Mouse (Mus musculus) intestine, embryonic 15.5 days (tissue): Measurements from ENCODE around the gene 4932438H23Rik. TPM values are rescaled to one million over a fixed set of nuclear protein-coding genes. Genes with fewer than 3 reads are reported as not detected.

Source experiments
- ATAC-seq: fragments of 200-750 bp; cut with Nextera tagmentation; 2 replicates; pipeline ENCODE4 v1.8.0; 2017; ENCODE audit warnings: moderate TSS enrichment, moderate library complexity
- H3K27ac ChIP-seq: fragments of 300-500 bp; sonication (generic); 2 replicates; pipeline ENCODE4 v1.5.1; 2015; ENCODE audit warnings: mild to moderate bottlenecking, inconsistent platforms
- H3K27me3 ChIP-seq: fragments of 300-500 bp; sonication (generic); replicated peaks from 2 replicates; pipeline ENCODE4 v1.6.1; 2015; ENCODE audit warnings: inconsistent platforms
- H3K36me3 ChIP-seq: fragments of 300-500 bp; sonication (generic); 2 replicates; pipeline ENCODE4 v1.6.1; 2015; ENCODE audit warnings: inconsistent platforms
- H3K4me1 ChIP-seq: fragments of 300-500 bp; sonication (generic); replicated peaks from 2 replicates; pipeline ENCODE4 v1.6.1; 2015; ENCODE audit warnings: inconsistent platforms
- H3K4me2 ChIP-seq: fragments of 300-500 bp; sonication (generic); replicated peaks from 2 replicates; pipeline ENCODE4 v1.6.1; 2015; ENCODE audit warnings: mild to moderate bottlenecking, inconsistent platforms
- H3K4me3 ChIP-seq: fragments of 300-500 bp; sonication (generic); replicated peaks from 2 replicates; pipeline ENCODE4 v1.5.1; 2015; ENCODE audit warnings: inconsistent platforms
- H3K9ac ChIP-seq: fragments of 300-500 bp; sonication (generic); 2 replicates; pipeline ENCODE4 v1.6.1; 2015; ENCODE audit warnings: inconsistent platforms
- H3K9me3 ChIP-seq: fragments of 300-500 bp; sonication (generic); 2 replicates; pipeline ENCODE4 v1.6.1; 2016; ENCODE audit warnings: inconsistent platforms
- WGBS: fragments of 180-500 bp; shearing (Covaris S2); methylation state at CpG from one replicate; pipeline ENCODE4 v1.1.7; 2015; 5-methylcytosine and 5-hydroxymethylcytosine counted together
- polyA plus RNA-seq: library from polyadenylated mRNA; unstranded; fragments of >200 nt; fragmentation: Nextera tagmentation; extraction: Ambion mirVana; gene quantifications from 2 replicates; pipeline ENCODE4 v1.2.1, GENCODE M21; 2015

4932438H23Rik gene
- polyA plus RNA-seq, 1 experiment from 2014 or later, result 0.26 TPM

DNA sequence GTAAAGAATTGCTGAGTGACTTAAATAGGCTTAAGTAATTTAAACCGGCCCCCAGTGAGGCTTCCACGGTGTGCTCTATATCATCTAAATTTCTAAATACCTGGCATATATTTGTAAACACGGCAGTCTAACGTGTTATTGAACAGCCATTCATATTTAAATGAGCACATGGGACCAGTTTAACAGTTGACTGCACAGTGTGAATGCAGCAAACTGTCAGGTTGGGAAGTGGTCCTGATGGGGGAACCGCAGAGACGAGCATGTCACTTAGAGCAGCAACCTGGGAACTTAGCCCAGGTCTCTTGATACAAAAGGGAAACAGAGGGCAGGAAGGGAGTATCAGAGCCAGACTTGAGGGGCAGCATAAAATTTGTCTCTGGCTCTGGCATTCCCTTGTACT is 25.0 kb upstream of the 4932438H23Rik start:
- H3K27ac ChIP-seq, result no peak overlapping the region
- no peaks in the 10 kb centered on the region for H3K27me3 ChIP-seq
- no peaks in the 10 kb centered on the region for H3K36me3 ChIP-seq
- H3K9me3 ChIP-seq, result no peaks in the 10 kb centered on the region
- H3K4me2 ChIP-seq, result no peak overlapping the region
- no peak overlapping the region for H3K9ac ChIP-seq
- no peak overlapping the region for H3K4me3 ChIP-seq
- no peak for ATAC-seq
- H3K4me1 ChIP-seq, result no peaks in the 10 kb centered on the region
- 77% methylated on average over 6 of the region's 6 CpGs for WGBS

DNA sequence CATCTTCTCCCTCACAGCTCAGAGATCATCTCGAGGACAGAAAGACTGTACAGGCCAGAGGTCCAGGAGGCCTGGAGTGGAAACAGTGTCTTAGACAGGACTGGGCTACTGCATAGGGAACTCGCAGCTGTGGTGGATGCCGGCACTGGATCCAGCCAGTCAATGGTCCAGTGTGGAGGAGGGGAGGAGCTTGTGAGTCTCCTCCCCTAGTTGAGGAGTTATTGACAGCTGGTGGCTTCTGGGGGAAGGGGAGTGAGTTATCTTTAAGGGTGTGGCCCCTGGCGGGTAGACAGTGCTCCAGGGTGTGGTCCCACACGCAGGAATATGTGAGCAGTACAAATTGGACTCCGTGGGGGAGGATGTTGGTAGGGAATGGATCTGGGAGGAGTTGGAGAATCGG is 21.8 kb upstream of the 4932438H23Rik start:
- H3K4me3 ChIP-seq, result no peak overlapping the region
- WGBS, result 60% methylated on average over 7 of the region's 7 CpGs

DNA sequence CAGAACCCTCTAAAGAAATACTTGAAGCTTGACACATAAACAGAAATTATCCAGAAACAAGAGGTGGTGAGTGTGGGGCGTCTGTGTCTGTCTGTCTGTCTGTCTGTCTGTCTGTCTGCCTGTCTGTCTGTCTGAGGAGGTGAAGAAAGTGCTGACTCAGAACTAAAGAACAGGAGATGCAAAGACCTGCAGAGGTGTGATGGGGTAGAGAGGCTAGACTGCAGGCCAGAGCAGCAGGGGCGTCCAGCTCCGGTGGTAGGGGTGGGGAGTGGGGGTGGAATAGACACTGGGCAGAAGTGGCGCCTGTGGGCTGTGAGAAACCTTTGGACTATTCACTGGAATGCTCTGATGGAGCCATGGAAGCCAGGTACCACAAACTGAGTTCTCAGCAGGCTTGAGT is 21.1 kb upstream of the 4932438H23Rik start:
- no peak overlapping the region for H3K9ac ChIP-seq
- H3K27me3 ChIP-seq, result no peaks in the 10 kb centered on the region
- H3K4me1 ChIP-seq, result no peaks in the 10 kb centered on the region
- WGBS, result 75% methylated on average over 4 of the region's 4 CpGs
- no peaks in the 10 kb centered on the region for H3K9me3 ChIP-seq
- H3K4me2 ChIP-seq, result no peak overlapping the region
- H3K27ac ChIP-seq, result no peak overlapping the region
- no peaks in the 10 kb centered on the region for H3K36me3 ChIP-seq
- H3K4me3 ChIP-seq, result no peak overlapping the region
- no peak for ATAC-seq

More for the DNA sequence above, 21.8 kb upstream of the 4932438H23Rik start:
- no peak for ATAC-seq
- Histone ChIP-seq H3K36me3 (no peaks in the 10 kb centered on the region), H3K4me1 (no peaks in the 10 kb centered on the region), H3K9ac (no peak overlapping the region), H3K4me2 (no peak overlapping the region), H3K27ac (no peak overlapping the region), H3K27me3 (no peaks in the 10 kb centered on the region), H3K9me3 (no peaks in the 10 kb centered on the region)

DNA sequence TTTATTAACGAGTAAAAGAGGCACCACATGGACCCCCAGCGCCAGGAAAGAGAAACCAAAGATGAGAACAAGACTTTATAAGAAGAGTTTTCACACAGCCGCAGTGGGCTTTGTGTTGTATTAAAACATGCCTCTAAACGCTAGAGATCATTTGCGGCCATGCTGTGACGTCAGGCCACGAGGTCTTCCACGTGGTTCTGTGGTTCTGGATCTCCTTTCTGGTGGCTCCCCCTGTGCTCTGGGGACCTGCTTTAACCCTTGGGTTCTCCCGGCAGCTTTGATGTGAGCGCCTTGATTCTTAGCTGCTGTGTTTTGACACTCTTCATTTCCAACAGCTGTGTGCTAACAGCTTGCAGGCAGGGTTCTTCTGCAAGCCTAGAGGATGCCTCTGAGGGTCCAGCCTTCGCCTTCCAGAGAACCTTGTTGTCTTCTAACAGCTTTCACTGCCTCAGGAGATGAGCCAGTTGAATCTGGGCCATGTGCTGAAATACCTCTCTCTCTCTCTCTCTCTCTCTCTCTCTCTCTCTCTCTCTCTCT is 16.1 kb upstream of the 4932438H23Rik start:
- 48% methylated on average over 11 of the region's 11 CpGs for WGBS
- Histone ChIP-seq H3K27me3 (no peaks in the 10 kb centered on the region), H3K4me1 (no peaks in the 10 kb centered on the region)

DNA sequence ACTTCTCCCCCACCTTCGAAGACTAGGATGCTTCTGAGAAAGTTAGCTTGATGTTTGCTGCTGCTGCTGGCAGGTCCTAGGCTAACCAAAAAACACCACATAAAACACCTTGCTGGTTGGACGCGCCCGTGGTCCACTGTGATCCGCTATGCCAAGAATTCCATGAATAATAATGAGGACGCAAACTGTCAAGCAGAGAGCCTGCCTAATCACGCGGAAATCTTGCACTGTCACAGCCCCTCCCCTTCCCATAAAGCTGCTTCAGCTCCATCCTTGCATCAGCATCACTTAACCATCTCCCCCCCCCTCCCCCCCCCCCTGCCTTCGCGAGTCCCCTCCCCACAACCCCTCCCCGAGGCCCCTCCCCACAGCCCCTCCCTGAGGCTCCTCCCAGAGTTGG is 12.7 kb upstream of the 4932438H23Rik start:
- Histone ChIP-seq H3K9ac (no peak overlapping the region), H3K4me1 (no peaks in the 10 kb centered on the region), H3K9me3 (no peaks in the 10 kb centered on the region), H3K27me3 (peaks cover 3% of the 10 kb centered on the region; the same call in 1 of the 2 replicates), H3K27ac (no peak overlapping the region), H3K36me3 (no peaks in the 10 kb centered on the region), H3K4me3 (no peak overlapping the region), H3K4me2 (no peak overlapping the region)
- ATAC-seq, result no peak
- 74% methylated on average over 10 of the region's 11 CpGs for WGBS

More for the DNA sequence above, 16.1 kb upstream of the 4932438H23Rik start:
- no peak overlapping the region for H3K27ac ChIP-seq
- H3K36me3 ChIP-seq, result no peaks in the 10 kb centered on the region
- H3K9ac ChIP-seq, result no peak overlapping the region
- no peak for ATAC-seq
- H3K4me2 ChIP-seq, result no peak overlapping the region
- no peak overlapping the region for H3K4me3 ChIP-seq
- no peaks in the 10 kb centered on the region for H3K9me3 ChIP-seq

DNA sequence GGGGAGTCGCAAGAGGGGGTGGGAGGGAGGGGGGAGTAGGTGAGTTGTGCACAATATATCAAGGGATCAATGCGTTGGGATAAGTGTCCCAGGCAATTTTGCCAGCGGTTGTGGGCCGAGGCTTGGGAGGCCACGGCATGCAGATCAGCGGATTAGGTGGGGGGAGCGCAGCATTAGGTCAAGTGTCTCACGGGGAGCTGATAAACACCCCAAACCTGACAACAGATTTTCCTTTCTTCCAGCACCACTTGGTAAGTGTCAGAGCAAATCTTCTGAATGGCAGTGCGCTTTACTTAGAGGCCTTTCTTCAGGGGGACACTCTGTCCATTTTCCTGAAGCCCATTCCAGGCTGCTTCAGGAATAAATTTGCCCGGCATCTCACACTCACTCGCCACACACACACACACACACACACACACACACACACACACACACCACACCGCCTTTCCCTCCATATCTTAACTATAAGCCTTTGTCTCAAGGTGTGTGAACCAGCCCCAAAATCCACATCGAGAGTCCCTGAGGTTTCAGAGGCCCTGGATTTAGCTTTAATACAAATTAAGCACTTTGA is 10.6 kb upstream of the 4932438H23Rik start:
- no peak overlapping the region for H3K4me2 ChIP-seq
- H3K4me1 ChIP-seq, result no peaks in the 10 kb centered on the region
- no peak overlapping the region for H3K9ac ChIP-seq
- WGBS, result 40% methylated on average over 13 of the region's 13 CpGs
- no peak overlapping the region for H3K27ac ChIP-seq
- no peak for ATAC-seq
- H3K9me3 ChIP-seq, result no peaks in the 10 kb centered on the region
- no peak overlapping the region for H3K4me3 ChIP-seq
- H3K36me3 ChIP-seq, result no peaks in the 10 kb centered on the region
- peaks cover 3% of the 10 kb centered on the region; the same call in 1 of the 2 replicates for H3K27me3 ChIP-seq

DNA sequence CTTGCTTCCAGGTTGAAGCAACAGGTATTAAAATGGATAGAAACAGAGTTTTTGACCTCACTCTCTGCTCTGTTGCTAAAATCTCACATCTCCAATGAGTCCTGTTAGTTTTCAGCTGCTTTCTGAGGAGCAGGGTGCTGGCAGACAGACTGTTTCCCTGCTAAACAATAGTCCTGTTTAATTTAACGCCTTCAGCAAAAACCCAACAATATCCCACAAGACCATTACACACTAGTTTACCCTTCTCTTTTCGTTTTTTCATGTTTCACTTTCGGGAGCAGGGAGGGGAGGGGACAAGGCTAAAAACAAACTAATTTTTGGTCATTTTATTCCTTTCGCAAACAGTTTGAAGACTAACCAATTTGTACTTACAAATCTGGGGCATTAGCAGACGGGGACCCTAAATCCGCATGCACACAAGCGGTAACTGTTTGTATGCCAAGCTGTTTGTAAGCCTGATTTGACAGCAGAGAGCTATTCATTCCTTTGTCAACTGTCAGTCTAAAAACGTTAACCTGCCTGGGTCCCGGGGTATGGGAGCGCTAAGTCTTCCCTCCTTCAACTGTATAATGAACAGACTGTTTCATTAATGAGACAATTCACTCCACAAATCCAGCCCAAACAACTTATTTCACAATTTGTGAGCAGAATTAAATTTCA is 10.0 kb upstream of the 4932438H23Rik start:
- H3K4me1 ChIP-seq, result no peaks in the 10 kb centered on the region
- WGBS, result 40% methylated on average over 10 of the region's 10 CpGs
- H3K27me3 ChIP-seq, result peaks cover 3% of the 10 kb centered on the region; the same call in 1 of the 2 replicates
- no peaks in the 10 kb centered on the region for H3K36me3 ChIP-seq
- no peaks in the 10 kb centered on the region for H3K9me3 ChIP-seq
- H3K4me3 ChIP-seq, result no peak overlapping the region
- H3K4me2 ChIP-seq, result no peak overlapping the region
- H3K27ac ChIP-seq, result no peak overlapping the region
- H3K9ac ChIP-seq, result no peak overlapping the region
- ATAC-seq, result no peak

DNA sequence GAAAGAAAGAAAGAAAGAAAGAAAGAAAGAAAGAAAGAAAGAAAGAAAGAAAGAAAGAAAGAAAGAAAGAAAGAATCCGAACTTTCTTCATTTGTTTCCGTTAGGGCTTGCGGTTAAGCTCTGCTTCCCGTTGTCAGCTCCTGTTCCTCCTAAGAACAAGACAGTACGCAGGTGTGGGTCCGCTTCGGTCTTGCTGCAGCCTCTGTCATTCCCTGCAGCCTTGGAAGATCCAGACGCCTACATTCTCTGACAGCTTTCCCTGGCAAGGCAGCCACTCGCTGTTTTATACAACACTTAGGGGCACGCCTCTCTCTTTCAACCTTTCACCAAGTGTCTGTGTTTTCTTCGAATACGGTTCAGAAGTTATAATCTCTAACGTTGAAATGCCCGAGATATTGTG is 8.5 kb upstream of the 4932438H23Rik start:
- Histone ChIP-seq H3K4me2 (no peak overlapping the region), H3K4me1 (no peaks in the 10 kb centered on the region), H3K9me3 (no peaks in the 10 kb centered on the region), H3K27ac (no peak overlapping the region), H3K27me3 (peaks cover 3% of the 10 kb centered on the region; the same call in 1 of the 2 replicates), H3K36me3 (no peaks in the 10 kb centered on the region), H3K9ac (no peak overlapping the region), H3K4me3 (no peak overlapping the region)
- ATAC-seq, result no peak
- WGBS, result 75% methylated on average over 14 of the region's 14 CpGs

DNA sequence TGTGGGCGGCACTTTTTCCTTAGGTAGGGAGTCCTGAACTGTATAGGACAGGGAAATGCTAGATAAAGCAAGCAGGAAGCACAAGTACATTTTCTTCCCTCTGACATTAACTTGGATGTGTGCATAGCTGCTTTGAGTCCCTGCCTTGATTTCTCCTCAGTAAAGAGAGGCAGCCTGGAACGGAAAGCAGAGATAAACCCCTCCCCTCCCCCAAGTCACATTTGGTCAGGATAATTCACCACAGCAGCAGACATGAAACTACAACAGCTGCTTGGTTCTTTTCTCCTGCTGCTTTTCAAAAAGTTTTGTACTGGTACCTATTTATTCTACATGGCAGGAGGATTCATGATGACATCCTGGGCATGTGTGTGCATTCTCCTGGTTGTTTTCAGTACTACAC is 5.6 kb upstream of the 4932438H23Rik start:
- peaks cover 3% of the 10 kb centered on the region; the same call in 1 of the 2 replicates for H3K27me3 ChIP-seq
- no peak for ATAC-seq
- WGBS, result 52% methylated on average over 2 of the region's 2 CpGs
- no peak overlapping the region for H3K9ac ChIP-seq
- H3K27ac ChIP-seq, result no peak overlapping the region
- no peaks in the 10 kb centered on the region for H3K9me3 ChIP-seq
- H3K4me3 ChIP-seq, result no peak overlapping the region
- H3K4me1 ChIP-seq, result no peaks in the 10 kb centered on the region
- H3K36me3 ChIP-seq, result no peaks in the 10 kb centered on the region
- no peak overlapping the region for H3K4me2 ChIP-seq

DNA sequence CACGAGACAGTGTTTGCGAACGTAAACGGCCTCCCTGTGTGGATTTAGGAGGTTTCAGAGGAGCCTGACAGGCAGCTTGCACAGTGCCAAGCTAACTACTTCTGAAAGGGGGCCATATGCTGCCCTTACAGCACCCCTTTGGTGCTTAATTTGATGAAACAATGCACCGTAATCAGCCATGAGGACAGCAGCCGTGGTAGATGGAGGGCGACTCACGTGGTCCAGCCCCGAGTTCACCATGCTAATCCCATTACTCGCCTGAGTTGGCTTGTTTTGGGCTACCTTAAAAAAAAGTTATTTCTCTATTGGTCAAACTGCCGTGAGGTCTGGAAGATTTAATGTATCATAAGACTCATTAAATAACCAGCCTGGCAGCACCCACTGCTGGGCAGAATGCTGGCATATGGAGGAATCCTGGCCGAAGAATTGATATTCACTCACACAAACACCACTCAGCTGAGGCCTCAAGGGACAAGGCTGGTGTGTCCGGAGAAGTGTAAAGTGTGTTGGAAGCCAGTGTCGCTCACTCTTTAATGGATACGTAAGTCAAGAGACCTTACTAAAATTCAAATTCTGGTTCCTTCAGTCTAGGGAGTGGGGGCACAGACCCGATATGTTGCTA is 4.6 kb upstream of the 4932438H23Rik start:
- Histone ChIP-seq H3K36me3 (no peaks in the 10 kb centered on the region), H3K27ac (no peak overlapping the region), H3K9me3 (no peaks in the 10 kb centered on the region), H3K27me3 (peaks cover 3% of the 10 kb centered on the region; the same call in 1 of the 2 replicates), H3K4me2 (no peak overlapping the region), H3K9ac (no peak overlapping the region), H3K4me1 (no peaks in the 10 kb centered on the region), H3K4me3 (no peak overlapping the region)
- WGBS, result 74% methylated on average over 16 of the region's 16 CpGs
- no peak for ATAC-seq

DNA sequence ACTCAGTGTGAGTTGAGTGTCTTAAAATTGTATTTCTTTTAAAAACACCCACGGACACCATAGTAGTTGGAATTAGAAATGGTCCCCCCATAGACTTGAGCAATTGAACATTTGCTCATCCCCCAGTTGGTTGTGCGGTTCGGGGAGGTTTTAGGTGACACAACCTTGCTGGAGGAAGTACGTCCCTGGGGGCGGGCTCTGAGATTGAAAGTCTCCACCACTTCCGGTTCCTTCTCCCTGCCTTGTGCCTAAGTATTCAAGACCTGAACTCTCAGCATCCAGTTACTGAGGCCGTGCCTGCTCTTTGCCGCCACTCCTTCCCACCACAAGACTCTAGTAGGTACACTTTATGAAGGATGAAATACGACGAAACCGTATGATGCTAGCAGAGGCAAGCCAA is 2.9 kb upstream of the 4932438H23Rik start:
- no peaks in the 10 kb centered on the region for H3K27me3 ChIP-seq
- WGBS, result 92% methylated on average over 11 of the region's 11 CpGs
- H3K9ac ChIP-seq, result no peak overlapping the region
- H3K9me3 ChIP-seq, result no peaks in the 10 kb centered on the region
- H3K4me2 ChIP-seq, result no peak overlapping the region
- no peak overlapping the region for H3K27ac ChIP-seq
- no peaks in the 10 kb centered on the region for H3K36me3 ChIP-seq
- H3K4me3 ChIP-seq, result no peak overlapping the region
- H3K4me1 ChIP-seq, result no peaks in the 10 kb centered on the region
- ATAC-seq, result no peak

DNA sequence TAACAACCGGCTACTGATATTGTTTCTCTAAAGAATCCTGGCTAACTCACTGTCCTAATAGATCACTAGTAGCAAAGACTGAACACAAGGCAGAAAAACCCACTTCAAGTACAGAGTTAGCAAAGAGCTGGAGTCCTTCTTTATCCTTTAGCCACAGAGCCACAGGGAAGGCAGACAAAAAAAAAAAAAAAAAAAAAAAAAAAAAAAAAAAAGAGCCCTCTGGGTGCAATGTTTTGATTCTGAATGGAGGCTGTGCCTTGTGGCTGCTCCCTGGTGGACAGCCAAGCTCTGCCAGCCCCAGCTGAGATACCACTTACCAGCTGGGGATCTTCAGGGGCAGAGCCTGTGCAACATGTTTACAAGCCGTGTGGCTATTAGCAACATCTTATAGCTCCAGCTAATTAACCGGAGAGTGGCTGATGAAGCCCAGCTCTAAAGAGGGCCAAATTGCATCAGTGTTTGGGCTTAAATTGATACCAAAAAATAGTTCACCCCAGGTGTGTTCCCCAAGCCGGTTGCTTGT is 2.1 kb upstream of the 4932438H23Rik start:
- no peak overlapping the region for H3K9ac ChIP-seq
- no peaks in the 10 kb centered on the region for H3K9me3 ChIP-seq
- no peak overlapping the region for H3K4me2 ChIP-seq
- H3K4me1 ChIP-seq, result no peaks in the 10 kb centered on the region
- H3K4me3 ChIP-seq, result no peak overlapping the region
- H3K27me3 ChIP-seq, result no peaks in the 10 kb centered on the region
- WGBS, result 92% methylated on average over 4 of the region's 4 CpGs
- ATAC-seq, result no peak
- no peaks in the 10 kb centered on the region for H3K36me3 ChIP-seq
- H3K27ac ChIP-seq, result no peak overlapping the region
